Mouse (Mus musculus): ENCODE results near the gene D130043K22Rik.
"Not testable (repeated sequence)": the region's sequence is repeated elsewhere in the genome, so short reads cannot be mapped to it uniquely, and the experiment has no call there.

D130043K22Rik gene

DNA sequence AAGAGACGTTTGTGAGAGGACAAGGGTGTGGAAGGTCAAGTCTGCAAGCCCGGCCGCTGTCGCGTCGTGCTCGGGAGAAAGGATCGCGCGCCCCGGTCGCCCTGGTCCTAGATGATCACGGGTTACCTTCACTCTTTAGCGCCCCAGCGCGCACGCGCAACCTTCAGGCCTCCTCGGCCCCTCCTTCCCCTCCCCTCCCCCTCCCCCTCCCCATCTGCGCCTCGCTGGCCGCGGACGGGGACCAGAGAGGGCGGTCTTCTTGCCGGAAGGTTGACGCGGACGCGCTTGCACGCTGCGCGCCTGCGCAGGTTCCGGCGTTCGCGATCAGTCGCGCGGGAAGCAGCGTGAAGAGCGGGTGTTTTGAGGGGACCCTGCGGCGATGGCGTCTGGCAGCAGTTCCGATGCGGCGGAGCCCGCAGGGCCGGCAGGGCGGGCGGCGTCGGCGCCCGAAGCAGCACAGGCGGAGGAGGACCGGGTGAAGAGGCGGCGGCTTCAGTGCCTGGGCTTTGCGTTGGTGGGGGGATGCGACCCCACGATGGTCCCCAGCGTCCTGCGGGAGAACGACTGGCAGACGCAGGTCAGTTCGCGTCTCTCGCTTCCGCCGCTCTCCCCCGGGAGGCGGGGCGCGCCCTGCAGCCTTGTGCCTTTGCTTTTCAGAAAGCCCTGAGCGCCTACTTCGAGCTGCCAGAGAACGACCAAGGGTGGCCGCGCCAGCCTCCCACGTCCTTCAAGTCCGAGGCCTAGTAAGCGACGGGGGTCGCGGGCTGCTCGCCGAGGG lies 13.4 kb upstream of the D130043K22Rik start, which contains the start of the genes Acot13 and Tdp2:
Gene Acot13, minus strand, starts transcription at position 188 of the 778 bp plus-strand sequence.
Gene Tdp2, plus strand, starts transcription at position 327 of the 778 bp plus-strand sequence.
- in situ Hi-C loops (cut with MboI; ENCODE audit: low sequenced_read_pairs): no loop called here

DNA sequence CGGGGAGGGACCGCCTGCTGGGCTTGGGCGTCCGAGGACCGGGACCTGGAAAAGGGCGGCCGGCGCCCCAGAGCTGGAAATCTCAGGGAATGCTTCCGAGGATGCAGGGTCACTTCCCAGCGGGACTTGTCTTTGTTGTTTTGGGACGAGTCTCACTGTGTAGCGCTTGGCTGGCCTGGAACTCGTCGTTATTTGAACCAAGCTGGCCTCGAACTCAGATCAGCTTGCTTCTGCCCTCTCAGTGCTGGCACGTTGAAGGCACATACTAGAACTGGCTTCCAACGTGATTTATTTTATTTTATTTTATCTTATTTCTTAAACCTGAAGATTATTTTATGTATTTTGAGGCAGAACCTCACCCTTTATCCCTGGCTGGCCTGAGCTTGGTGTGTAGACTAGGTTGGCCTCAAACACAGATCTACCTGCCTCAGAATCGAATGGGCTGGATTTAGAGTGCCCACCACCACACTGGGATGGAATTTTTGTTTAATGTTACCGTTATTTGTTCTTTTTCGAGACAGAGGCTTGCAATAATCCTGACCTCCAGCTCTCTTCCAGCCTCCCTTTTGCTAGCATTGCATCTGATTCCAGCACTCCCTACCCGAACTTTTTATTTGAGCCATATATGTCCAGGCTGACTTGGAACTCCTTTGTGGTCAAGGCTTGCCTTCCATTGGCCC lies 12.7 kb upstream of the D130043K22Rik start:
- in situ Hi-C loops (cut with MboI; ENCODE audit: low sequenced_read_pairs): no loop called here

DNA sequence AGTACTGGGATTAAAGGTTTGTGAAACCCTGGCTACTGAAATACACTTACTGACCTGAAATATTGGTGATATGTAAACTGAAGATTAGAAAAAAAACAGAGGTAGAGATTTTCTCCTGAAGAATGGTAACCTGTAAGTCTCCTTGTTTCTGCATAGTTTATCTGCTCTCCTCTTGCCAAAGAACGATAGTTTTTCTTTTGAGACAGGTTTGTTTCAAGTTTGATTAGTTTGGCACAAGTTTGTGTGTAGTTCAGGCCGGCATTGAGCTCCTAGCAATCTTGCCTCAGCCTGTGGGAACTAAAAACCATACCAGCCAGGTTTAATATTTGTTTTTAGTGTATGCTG lies 12.2 kb upstream of the D130043K22Rik start:
- in situ Hi-C loops (cut with MboI; ENCODE audit: low sequenced_read_pairs): no loop called here

DNA sequence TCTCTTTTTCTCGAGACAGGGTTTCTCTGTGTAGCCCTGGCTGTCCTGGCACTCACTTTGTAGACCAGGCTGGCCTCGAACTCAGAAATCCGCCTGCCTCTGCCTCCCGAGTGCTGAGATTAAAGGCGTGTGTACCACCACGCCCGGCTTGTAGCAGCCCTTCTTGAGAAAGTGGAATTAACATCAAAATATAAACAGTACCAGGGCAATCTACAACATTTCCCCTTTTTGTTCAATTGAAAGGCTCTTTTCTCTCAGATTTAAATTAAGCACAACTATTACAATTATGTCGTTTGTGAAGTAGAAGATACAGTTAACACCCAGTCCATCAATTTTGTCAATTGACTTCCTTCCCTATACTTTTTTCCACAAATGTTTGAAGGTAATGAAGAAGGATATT lies 7.2 kb upstream of the D130043K22Rik start:
- in situ Hi-C loops (cut with MboI; ENCODE audit: low sequenced_read_pairs): not testable (repeated sequence)

GRCm38 (mm10) chr13:24839831-24840230 lies 5.1 kb upstream of the D130043K22Rik start:
- in situ Hi-C loops (cut with MboI; ENCODE audit: low sequenced_read_pairs): no loop called here

GRCm38 (mm10) chr13:24841702-24842101 lies 3.2 kb upstream of the D130043K22Rik start:
- in situ Hi-C loops (cut with MboI; ENCODE audit: low sequenced_read_pairs): no loop called here

- in situ Hi-C loops (cut with MboI; ENCODE audit: low sequenced_read_pairs): no loop called here
Measured at GRCm38 (mm10) chr13:24849318-24849717, 4.4 kb downstream of the D130043K22Rik start.

DNA sequence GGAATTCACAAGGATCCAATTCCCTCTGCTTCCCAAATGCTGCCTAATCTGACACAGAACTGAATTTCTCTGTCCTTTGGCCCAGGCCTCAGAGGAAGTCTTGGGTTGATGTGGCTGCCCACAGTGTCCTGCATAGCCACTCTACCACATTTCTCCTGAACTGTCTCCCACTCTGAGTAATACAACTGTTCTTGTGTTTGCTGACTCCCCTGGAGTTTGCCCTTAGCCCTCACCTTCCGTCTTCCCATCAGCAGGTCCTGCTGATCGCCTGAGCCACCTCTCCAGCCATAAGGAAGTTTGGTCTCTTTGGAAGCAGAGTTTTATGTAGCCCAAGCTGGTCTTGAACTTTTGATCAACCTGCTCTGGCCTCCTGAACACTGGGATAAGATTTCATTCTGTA lies 7.1 kb downstream of the D130043K22Rik start:
- in situ Hi-C loops (cut with MboI; ENCODE audit: low sequenced_read_pairs): no loop called here

GRCm38 (mm10) chr13:24852570-24852969 lies 7.6 kb downstream of the D130043K22Rik start:
- in situ Hi-C loops (cut with MboI; ENCODE audit: low sequenced_read_pairs): no loop called here

DNA sequence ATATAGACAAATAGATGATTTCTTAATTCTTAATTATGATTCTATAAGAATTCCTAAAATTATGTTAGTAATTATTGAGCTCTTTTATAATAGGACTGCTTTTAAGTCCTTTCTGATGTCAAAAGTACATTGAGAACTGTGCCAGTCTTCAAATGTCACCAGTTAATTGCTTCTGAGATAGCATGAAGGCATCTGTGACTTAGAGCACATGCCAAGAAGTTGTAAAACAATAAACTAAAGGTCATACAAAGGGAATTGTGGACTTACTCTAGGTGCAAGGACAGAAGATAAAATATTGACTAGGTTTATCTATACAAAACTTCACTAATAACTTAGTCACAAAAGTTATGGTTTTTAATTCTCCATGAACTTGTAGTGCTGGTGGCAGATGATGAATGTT lies 14.2 kb downstream of the D130043K22Rik start:
- in situ Hi-C loops (cut with MboI; ENCODE audit: low sequenced_read_pairs): no loop called here

- in situ Hi-C loops (cut with MboI; ENCODE audit: low sequenced_read_pairs): no loop called here
Measured at GRCm38 (mm10) chr13:24861084-24861483, 16.1 kb downstream of the D130043K22Rik start.

GRCm38 (mm10) chr13:24862021-24862420 lies 17.1 kb downstream of the D130043K22Rik start:
- in situ Hi-C loops (cut with MboI; ENCODE audit: low sequenced_read_pairs): no loop called here

DNA sequence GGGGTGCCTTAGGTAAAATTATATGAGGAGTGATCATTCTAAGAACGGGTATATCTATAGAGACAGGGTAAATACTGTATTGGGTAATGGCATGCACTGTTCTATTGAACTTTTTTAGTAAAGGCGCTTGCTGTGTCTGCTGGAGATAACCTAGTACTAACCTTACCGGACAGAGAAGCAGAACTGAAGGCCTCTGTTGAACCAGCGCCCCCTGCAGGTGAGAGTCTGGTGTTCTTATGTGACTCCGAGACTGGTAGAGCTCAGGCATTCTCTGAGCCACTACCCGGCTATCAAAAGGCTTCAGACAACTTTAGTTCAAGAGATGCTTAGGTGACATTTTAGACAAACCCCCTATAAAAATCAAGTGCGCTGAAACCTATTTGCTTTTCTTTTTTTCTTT lies 17.6 kb downstream of the D130043K22Rik start:
- in situ Hi-C loops (cut with MboI; ENCODE audit: low sequenced_read_pairs): no loop called here

DNA sequence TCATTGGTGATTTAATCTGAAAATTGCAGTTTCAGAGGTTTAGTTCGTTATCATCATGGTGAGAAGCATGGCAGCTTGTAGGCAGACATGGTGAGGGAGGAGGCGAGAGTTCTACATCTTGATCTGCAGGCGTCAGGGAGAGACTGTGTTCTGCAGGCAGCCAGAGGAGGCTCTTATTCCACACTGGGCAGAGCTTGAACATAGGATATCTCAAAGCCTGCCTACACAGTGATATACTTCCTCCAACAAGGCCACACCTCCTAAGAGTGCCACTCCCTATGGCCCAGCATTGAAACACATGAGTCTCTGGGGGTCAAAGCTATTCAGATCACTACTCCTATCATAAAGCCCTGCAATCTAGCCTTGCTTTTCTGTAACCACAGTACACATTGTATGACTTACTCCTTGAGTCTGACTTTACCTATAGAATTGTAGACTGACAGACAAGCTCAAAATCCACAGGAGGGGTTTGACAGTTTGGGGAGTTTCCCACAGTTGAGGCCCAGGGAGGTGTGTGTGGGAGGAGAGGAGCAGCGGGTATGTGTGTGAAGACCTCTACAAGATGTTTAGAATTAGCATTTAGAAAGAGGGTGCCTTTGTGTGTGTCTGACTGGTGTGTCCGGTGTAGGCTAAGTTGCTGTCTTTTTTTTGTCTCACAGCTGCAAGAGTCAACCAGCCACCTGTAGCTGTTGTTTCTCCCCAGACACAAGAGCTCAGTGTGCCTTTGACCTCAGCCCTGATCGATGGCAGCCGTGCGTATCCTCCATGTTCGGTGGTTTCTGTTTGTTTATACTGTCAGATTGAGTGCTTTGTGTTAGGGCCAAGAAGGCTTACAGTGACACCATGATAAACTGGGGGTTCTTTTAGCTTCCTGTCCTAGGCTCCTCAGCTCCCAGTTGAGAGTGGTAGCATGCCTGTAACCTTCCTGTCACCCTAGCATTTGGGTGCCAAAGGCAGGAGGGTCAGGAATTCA lies 21.8 kb downstream of the D130043K22Rik start:
- in situ Hi-C loops (cut with MboI; ENCODE audit: low sequenced_read_pairs): no loop called here

GRCm38 (mm10) chr13:24867789-24868188 lies 22.9 kb downstream of the D130043K22Rik start:
- in situ Hi-C loops (cut with MboI; ENCODE audit: low sequenced_read_pairs): no loop called here

GRCm38 (mm10) chr13:24868233-24868632 lies 23.3 kb downstream of the D130043K22Rik start:
- in situ Hi-C loops (cut with MboI; ENCODE audit: low sequenced_read_pairs): no loop called here

- in situ Hi-C loops (cut with MboI; ENCODE audit: low sequenced_read_pairs): no loop called here
Measured at GRCm38 (mm10) chr13:24879359-24880040, 34.6 kb downstream of the D130043K22Rik start.

DNA sequence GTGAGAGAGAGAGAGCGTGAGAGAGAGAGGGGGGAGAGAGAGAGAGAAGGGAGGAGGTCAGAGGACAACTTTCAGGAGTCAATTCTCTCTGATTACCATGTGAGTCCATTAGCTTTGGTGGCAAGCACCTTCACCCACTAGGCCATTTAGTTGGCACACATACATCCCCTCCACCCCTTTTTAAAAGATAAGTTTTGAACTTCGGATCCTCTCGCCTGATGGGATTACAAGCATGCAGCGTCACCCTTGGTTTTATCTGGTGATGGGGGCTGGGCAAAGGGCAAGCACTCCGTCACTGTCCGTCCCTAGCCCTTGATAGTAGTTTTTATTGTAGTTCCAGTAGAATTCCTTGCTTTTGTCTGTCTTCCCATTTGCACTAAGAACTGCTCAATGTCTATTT lies 35.3 kb downstream of the D130043K22Rik start:
- in situ Hi-C loops (cut with MboI; ENCODE audit: low sequenced_read_pairs): no loop called here

GRCm38 (mm10) chr13:24880704-24881103 lies 35.8 kb downstream of the D130043K22Rik start:
- in situ Hi-C loops (cut with MboI; ENCODE audit: low sequenced_read_pairs): no loop called here

DNA sequence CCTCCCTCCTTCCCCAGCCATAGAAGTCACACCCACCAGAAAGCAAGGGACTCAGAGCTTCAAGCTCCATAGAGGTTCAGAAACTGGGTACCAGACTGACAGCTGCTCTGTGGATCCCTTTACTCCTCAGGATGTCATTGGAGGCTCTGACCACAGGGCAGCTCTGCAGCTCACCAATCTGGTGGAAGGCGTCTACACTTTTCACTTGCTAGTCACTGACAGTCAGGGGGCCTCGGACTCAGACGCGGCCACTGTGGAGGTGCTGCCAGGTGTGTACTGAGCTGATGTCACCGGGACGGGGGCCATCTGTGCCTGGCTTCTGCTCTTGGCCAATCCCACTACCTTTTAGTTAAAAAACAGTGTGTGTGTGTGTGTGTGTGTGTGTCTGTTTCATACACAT lies 37.5 kb downstream of the D130043K22Rik start:
- in situ Hi-C loops (cut with MboI; ENCODE audit: low sequenced_read_pairs): no loop called here

GRCm38 (mm10) chr13:24889554-24889953 lies 44.6 kb downstream of the D130043K22Rik start:
- in situ Hi-C loops (cut with MboI; ENCODE audit: low sequenced_read_pairs): no loop called here
